Mouse (Mus musculus): ENCODE data around the gene Chek2. TPM values are rescaled to one million over a fixed set of nuclear protein-coding genes. Genes with fewer than 3 reads are reported as not detected.
"Not testable (repeated sequence)": the region's sequence is repeated elsewhere in the genome, so short reads cannot be mapped to it uniquely, and the experiment has no call there.

The Chek2 gene
- total and polyA plus RNA-seq, 2 experiments from 2014 or later, result 2.6 to 3.2 TPM

- DNase-seq (ENCODE audit: low spot score) (peak; percentile 55), ATAC-seq (ENCODE audit: low FRiP score) (no peak)
- peak overlapping the region; percentile 49 for H3K27ac ChIP-seq (ENCODE audit: low read depth, low read length)
- no peak overlapping the region for H3K4me2 ChIP-seq (ENCODE audit: low read depth, low read length, poor library complexity, severe bottlenecking)
- H3K27me3 ChIP-seq (ENCODE audit: insufficient read depth, low read length), result no peaks in the 10 kb centered on the region
- no peaks in the 10 kb centered on the region for H3K9me3 ChIP-seq (ENCODE audit: low read length)
- no peak for TF ChIP-seq CTCF (IDR thresholded peaks at IDR 0.05)
- no peaks in the 10 kb centered on the region for H3K36me3 ChIP-seq (ENCODE audit: insufficient read depth, low read length)
- no peak overlapping the region for H3K9ac ChIP-seq (replicated peaks; ENCODE audit: low read length, poor library complexity, severe bottlenecking)
- H3K4me1 ChIP-seq (ENCODE audit: insufficient read depth, low read length), result peaks cover 17% of the 10 kb centered on the region
- WGBS, result 15% methylated on average over 8 of the region's 8 CpGs
- no peak overlapping the region for H3K4me3 ChIP-seq (ENCODE audit: low read depth, low read length)
Observed at GRCm38 (mm10) chr5:110869242-110869669, 29.5 kb downstream of the Chek2 start.

- no peak for TF ChIP-seq CTCF (IDR thresholded peaks at IDR 0.05)
- DNase-seq (ENCODE audit: low spot score), result peak; percentile 66
- Histone ChIP-seq H3K36me3 (ENCODE audit: insufficient read depth, low read length) (no peaks in the 10 kb centered on the region), H3K27me3 (ENCODE audit: insufficient read depth, low read length) (no peaks in the 10 kb centered on the region), H3K4me3 (ENCODE audit: low read depth, low read length) (no peak overlapping the region), H3K4me1 (ENCODE audit: insufficient read depth, low read length) (peaks cover 17% of the 10 kb centered on the region), H3K9ac (replicated peaks; ENCODE audit: low read length, poor library complexity, severe bottlenecking) (no peak overlapping the region), H3K27ac (ENCODE audit: low read depth, low read length) (peak overlapping the region; percentile 55), H3K4me2 (ENCODE audit: low read depth, low read length, poor library complexity, severe bottlenecking) (peak overlapping the region; percentile 18), H3K9me3 (ENCODE audit: low read length) (no peaks in the 10 kb centered on the region)
- WGBS, result 18% methylated on average over 6 of the region's 6 CpGs
- no peak for ATAC-seq (ENCODE audit: low FRiP score)
Observed at GRCm38 (mm10) chr5:110873160-110873559, 33.4 kb downstream of the Chek2 start.

- peak; percentile 63 for DNase-seq (ENCODE audit: low spot score)
- peaks cover 12% of the 10 kb centered on the region; the same call in 1 of the 2 replicates for H3K4me1 ChIP-seq (ENCODE audit: insufficient read depth, low read length)
- H3K9me3 ChIP-seq (ENCODE audit: low read length), result no peaks in the 10 kb centered on the region
- no peak overlapping the region for H3K27ac ChIP-seq (ENCODE audit: low read depth, low read length)
- H3K4me2 ChIP-seq (ENCODE audit: low read depth, low read length, poor library complexity, severe bottlenecking), result no peak overlapping the region
- TF ChIP-seq CTCF (IDR thresholded peaks at IDR 0.05), result no peak
- no peak overlapping the region for H3K9ac ChIP-seq (replicated peaks; ENCODE audit: low read length, poor library complexity, severe bottlenecking)
- no peak overlapping the region for H3K4me3 ChIP-seq (ENCODE audit: low read depth, low read length)
- no peaks in the 10 kb centered on the region for H3K36me3 ChIP-seq (ENCODE audit: insufficient read depth, low read length)
- H3K27me3 ChIP-seq (ENCODE audit: insufficient read depth, low read length), result no peaks in the 10 kb centered on the region
- no peak for ATAC-seq (ENCODE audit: low FRiP score)
Observed at GRCm38 (mm10) chr5:110874711-110875110, 34.9 kb downstream of the Chek2 start.

GRCm38 (mm10) chr5:110875286-110875685 lies 35.5 kb downstream of the Chek2 start:
- Histone ChIP-seq H3K27me3 (ENCODE audit: insufficient read depth, low read length) (no peaks in the 10 kb centered on the region), H3K4me2 (ENCODE audit: low read depth, low read length, poor library complexity, severe bottlenecking) (no peak overlapping the region), H3K9ac (replicated peaks; ENCODE audit: low read length, poor library complexity, severe bottlenecking) (no peak overlapping the region), H3K27ac (ENCODE audit: low read depth, low read length) (no peak overlapping the region), H3K9me3 (ENCODE audit: low read length) (no peaks in the 10 kb centered on the region), H3K4me3 (ENCODE audit: low read depth, low read length) (no peak overlapping the region), H3K4me1 (ENCODE audit: insufficient read depth, low read length) (peaks cover 12% of the 10 kb centered on the region; the same call in 1 of the 2 replicates), H3K36me3 (ENCODE audit: insufficient read depth, low read length) (no peaks in the 10 kb centered on the region)
- DNase-seq (ENCODE audit: low spot score) (no peak), ATAC-seq (ENCODE audit: low FRiP score) (no peak)
- 96% methylated on average over 1 of the region's 1 CpGs for WGBS
- TF ChIP-seq CTCF (IDR thresholded peaks at IDR 0.05), result no peak

- Histone ChIP-seq H3K4me2 (ENCODE audit: low read depth, low read length, poor library complexity, severe bottlenecking) (no peak overlapping the region), H3K4me1 (ENCODE audit: insufficient read depth, low read length) (peaks cover under 1% of the 10 kb centered on the region; the same call in 1 of the 2 replicates), H3K36me3 (ENCODE audit: insufficient read depth, low read length) (no peaks in the 10 kb centered on the region), H3K4me3 (ENCODE audit: low read depth, low read length) (no peak overlapping the region), H3K9ac (replicated peaks; ENCODE audit: low read length, poor library complexity, severe bottlenecking) (no peak overlapping the region), H3K9me3 (ENCODE audit: low read length) (no peaks in the 10 kb centered on the region), H3K27me3 (ENCODE audit: insufficient read depth, low read length) (no peaks in the 10 kb centered on the region), H3K27ac (ENCODE audit: low read depth, low read length) (no peak overlapping the region)
- WGBS, result 68% methylated on average over 5 of the region's 5 CpGs
- no peak for ATAC-seq (ENCODE audit: low FRiP score)
- no peak for TF ChIP-seq CTCF (IDR thresholded peaks at IDR 0.05)
- DNase-seq (ENCODE audit: low spot score), result no peak
Observed at GRCm38 (mm10) chr5:110877666-110878505, 38.1 kb downstream of the Chek2 start.

GRCm38 (mm10) chr5:110878526-110878925 lies 38.7 kb downstream of the Chek2 start:
- not testable (repeated sequence) for H3K9me3 ChIP-seq (ENCODE audit: low read length)

More at GRCm38 (mm10) chr5:110878526-110878925, 38.7 kb downstream of the Chek2 start:
- H3K4me3 ChIP-seq (ENCODE audit: low read depth, low read length); H3K4me2 ChIP-seq (ENCODE audit: low read depth, low read length, poor library complexity, severe bottlenecking); H3K36me3 ChIP-seq (ENCODE audit: insufficient read depth, low read length); DNase-seq (ENCODE audit: low spot score); ATAC-seq (ENCODE audit: low FRiP score); H3K27me3 ChIP-seq (ENCODE audit: insufficient read depth, low read length); H3K4me1 ChIP-seq (ENCODE audit: insufficient read depth, low read length); H3K27ac ChIP-seq (ENCODE audit: low read depth, low read length); H3K9ac ChIP-seq (replicated peaks; ENCODE audit: low read length, poor library complexity, severe bottlenecking): not testable (repeated sequence)
- 100% methylated on average over 1 of the region's 1 CpGs for WGBS
